Mouse (Mus musculus) naive thymus-derived CD4-positive, alpha-beta T cell, adult 5 months (primary cell): Measurements from ENCODE around the gene Aatf. TPM values are rescaled to one million over a fixed set of nuclear protein-coding genes. Genes with fewer than 3 reads are reported as not detected.

ENCODE experiments used
- polyA plus RNA-seq: library from polyadenylated mRNA; unstranded; fragments of 100-300 nt; shearing (Covaris generic); gene quantifications from one replicate; pipeline ENCODE4 v1.2.1, GENCODE M21; 2017

The Aatf gene
- 67.9 TPM for polyA plus RNA-seq

DNA sequence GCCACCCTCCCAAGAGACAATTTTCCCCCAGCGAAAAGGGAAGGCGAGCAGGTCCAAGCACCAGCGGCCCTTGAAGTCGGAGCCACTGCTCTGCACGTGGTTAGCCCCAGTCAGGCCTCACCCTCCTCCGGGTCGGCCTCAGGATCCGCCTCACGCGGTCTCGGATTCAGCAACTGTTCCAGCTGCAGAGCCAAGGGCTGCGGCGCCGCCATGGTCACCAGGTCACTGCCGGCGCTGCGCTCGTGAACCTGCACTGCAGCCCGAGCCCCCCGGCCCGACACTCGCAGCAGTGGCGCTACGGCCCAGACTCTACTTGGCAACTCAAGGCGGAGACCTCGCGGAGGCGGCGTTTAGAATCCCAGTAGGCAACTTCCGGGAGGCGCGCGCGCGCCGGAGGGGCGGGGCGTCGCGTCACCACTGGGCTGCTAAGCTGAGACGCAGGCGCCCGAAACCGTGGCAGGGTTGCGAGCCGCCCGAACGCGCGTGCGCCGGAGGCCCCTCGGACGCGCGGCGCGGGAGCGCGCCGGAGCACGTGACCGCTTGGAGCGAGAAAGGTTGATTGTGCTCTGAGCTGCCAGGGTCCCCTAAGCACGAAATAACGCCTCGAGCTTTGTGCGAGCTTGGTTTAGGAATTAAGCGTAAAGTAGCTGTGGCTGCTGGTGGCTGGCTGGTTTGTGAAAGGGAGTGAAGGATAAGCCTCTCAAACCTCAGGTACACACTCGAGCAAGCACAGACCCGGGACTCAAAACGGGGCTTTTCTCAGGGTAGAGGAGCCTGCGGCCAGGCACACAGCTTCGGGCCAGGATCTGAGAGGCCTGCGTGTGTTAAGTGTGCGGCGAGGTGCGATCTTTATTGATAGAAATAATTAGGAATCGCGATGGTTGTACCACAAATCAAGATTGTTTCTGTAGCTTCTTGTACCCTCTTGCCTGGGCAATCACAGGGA is at the start of gene Aatf:
Gene Aatf, minus strand, starts transcription at position 352 of the 946 bp plus-strand sequence.

DNA sequence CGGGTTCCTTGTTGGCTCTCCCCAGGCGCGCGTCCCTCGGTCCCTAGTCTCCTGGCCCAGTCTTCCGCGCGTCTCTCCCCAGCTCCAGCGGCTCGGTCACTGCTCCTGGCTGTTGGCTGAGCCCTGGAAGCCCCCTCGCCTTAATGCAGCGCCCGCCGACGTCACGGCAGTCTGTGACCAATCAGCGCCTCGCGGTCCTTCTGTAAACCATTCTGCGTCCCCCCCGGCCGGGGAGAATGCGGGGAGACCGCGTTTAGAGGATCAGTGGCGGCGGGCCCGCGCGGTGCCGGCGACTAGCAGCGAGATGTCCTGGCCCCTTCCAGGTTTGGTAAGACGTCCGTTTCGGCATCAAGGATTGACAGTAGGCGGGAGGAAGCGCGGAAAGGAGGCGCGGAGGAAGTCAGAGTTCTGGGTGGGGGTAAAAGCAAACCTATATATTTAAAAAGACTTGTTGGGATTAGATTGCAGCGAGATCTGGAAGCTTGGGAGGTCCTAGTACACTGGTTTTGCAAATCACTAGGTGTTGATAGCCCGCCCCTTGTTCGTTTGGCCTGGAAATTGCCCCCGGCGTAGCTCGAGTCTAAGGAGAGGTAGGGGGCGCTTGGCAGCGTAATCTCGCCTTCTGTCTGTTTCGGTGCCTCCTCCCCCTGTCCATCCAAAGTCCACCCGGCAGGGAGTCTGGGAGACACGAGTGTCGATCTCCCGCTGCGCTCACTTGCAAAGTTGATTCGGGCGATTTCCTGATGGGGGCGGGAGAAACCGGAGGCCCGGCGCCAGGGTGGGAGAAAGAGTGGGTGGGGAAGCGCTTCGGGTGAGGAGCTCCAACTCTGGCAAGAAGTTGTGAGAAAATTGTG is 12.3 kb upstream of the Aatf start, which contains the start of gene Lhx1:
Gene Lhx1, minus strand, starts transcription at position 115 of the 854 bp plus-strand sequence.

Other genes with a start within 250 kb of the Aatf start
- not detected for gene Lhx1, start 12.0 kb upstream of the Aatf start, polyA plus RNA-seq